Mouse (Mus musculus) lung, adult 18-20 months (tissue): ENCODE data around the gene Slc25a1.
"Not testable (repeated sequence)": the region's sequence is repeated elsewhere in the genome, so short reads cannot be mapped to it uniquely, and the experiment has no call there.

Source experiments
- DNase-seq, 2 experiments: peaks; one replicate each; pipeline ENCODE4 v3.0.0; 2022; ENCODE audit warnings: mixed read lengths in 2 of 2

Gene Slc25a1

GRCm38 (mm10) chr16:17928087-17928580 is at the start of gene Slc25a1:
Gene Slc25a1, minus strand, starts transcription at chr16:17928219.
- peak; percentile 81 to 82 for DNase-seq

GRCm38 (mm10) chr16:17971853-17972252 is 43.8 kb upstream of the Slc25a1 start:
- DNase-seq: no peak

- no peak for DNase-seq
Measured at GRCm38 (mm10) chr16:17962091-17962490, 34.1 kb upstream of the Slc25a1 start.

GRCm38 (mm10) chr16:17956052-17956638 is 28.1 kb upstream of the Slc25a1 start:
- DNase-seq: not testable (repeated sequence)

GRCm38 (mm10) chr16:17951618-17952017 is 23.6 kb upstream of the Slc25a1 start:
- no peak for DNase-seq

- no peak for DNase-seq
Measured at GRCm38 (mm10) chr16:17950068-17950467, 22.0 kb upstream of the Slc25a1 start.

- no peak for DNase-seq
Measured at GRCm38 (mm10) chr16:17949421-17949877, 21.4 kb upstream of the Slc25a1 start.

GRCm38 (mm10) chr16:17945081-17945831 is 17.2 kb upstream of the Slc25a1 start:
- peak; percentile 52 to 68 for DNase-seq

GRCm38 (mm10) chr16:17943466-17943865 is 15.4 kb upstream of the Slc25a1 start:
- DNase-seq: no peak

- peak in 1 of 2 experiments; percentile 17 for DNase-seq
Measured at GRCm38 (mm10) chr16:17939255-17939751, 11.3 kb upstream of the Slc25a1 start.

GRCm38 (mm10) chr16:17938821-17939220 is 10.8 kb upstream of the Slc25a1 start:
- peak; percentile 73 to 82 for DNase-seq

GRCm38 (mm10) chr16:17938187-17938586 is 10.2 kb upstream of the Slc25a1 start:
- DNase-seq: no peak

- DNase-seq: peak; percentile 52 to 53
Measured at GRCm38 (mm10) chr16:17936776-17937175, 8.8 kb upstream of the Slc25a1 start.

- DNase-seq: no peak
Measured at GRCm38 (mm10) chr16:17934445-17934910, 6.5 kb upstream of the Slc25a1 start.

GRCm38 (mm10) chr16:17933594-17934444 is 5.8 kb upstream of the Slc25a1 start:
- DNase-seq: no peak

- no peak for DNase-seq
Measured at GRCm38 (mm10) chr16:17931906-17932460, 4.0 kb upstream of the Slc25a1 start.

GRCm38 (mm10) chr16:17929631-17930030 is 1.6 kb upstream of the Slc25a1 start:
- no peak for DNase-seq

GRCm38 (mm10) chr16:17929211-17929610 is 1.2 kb upstream of the Slc25a1 start:
- no peak for DNase-seq

- peak; percentile 82 to 88 for DNase-seq
Measured at GRCm38 (mm10) chr16:17928627-17929104, 647 bp upstream of the Slc25a1 start.

GRCm38 (mm10) chr16:17927351-17928082 is 502 bp downstream of the Slc25a1 start:
- DNase-seq: peak in 1 of 2 experiments; percentile 39

- no peak for DNase-seq
Measured at GRCm38 (mm10) chr16:17922163-17922538, 5.9 kb downstream of the Slc25a1 start.
